Mouse (Mus musculus) C2C12 (cell line): Measurements from ENCODE around the gene Dhx32.

Experiments
- CTCF ChIP-seq: IDR thresholded peaks from one replicate; pipeline ENCODE4 v1.5.1; 2011; ENCODE audit not compliant: control insufficient read depth, insufficient read depth, insufficient read length
- FOSL1 ChIP-seq: IDR thresholded peaks from one replicate; pipeline ENCODE4 v1.8.0; 2011; ENCODE audit warnings: mild to moderate bottlenecking, low read length; ENCODE audit not compliant: poor library complexity, insufficient read depth, severe bottlenecking
- MAX ChIP-seq: IDR thresholded peaks from one replicate; pipeline ENCODE4 v1.6.1; 2011; ENCODE audit warnings: mild to moderate bottlenecking, control low read depth
- MYOD1 ChIP-seq: IDR thresholded peaks from one replicate; pipeline ENCODE4 v1.6.1; 2011; ENCODE audit warnings: low read depth; ENCODE audit not compliant: control insufficient read depth, insufficient read length
- MYOG ChIP-seq: IDR thresholded peaks from one replicate; pipeline ENCODE4 v1.6.1; 2011; ENCODE audit not compliant: control insufficient read depth, insufficient read length; ENCODE audit errors: extremely low read depth
- USF1 ChIP-seq: IDR thresholded peaks from one replicate; pipeline ENCODE4 v1.6.1; 2011; ENCODE audit warnings: low read depth, mild to moderate bottlenecking, control low read depth, moderate library complexity

DNA sequence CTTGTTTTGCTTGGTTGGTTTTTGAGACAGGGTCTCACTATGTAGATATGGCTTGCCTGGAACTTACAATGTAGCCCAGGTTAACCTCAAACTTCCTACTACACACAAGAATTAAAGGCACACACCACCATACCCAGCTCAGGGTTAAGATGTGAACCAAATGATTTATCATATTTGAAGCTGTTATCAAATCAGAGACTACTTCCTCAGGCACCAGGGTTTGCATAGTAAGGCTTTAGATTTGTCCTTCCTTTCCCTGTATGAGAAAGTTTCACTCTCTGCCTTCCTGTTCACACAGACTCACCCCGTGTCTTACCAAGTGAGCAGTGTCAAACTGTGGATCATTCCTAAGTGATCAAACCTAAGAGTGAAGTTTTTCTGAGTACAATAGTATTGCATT, 38.3 kb downstream of the Dhx32 start:
- TF ChIP-seq CTCF (no peak), USF1 (no peak), MAX (no peak), MYOD1 (no peak), MYOG (no peak), FOSL1 (no peak)
